Mouse (Mus musculus) embryonic facial prominence, embryonic 14.5 days (tissue): ENCODE data around the gene Cask. TPM values are rescaled to one million over a fixed set of nuclear protein-coding genes. Genes with fewer than 3 reads are reported as not detected.

Source experiments
- ATAC-seq: fragments of 200-750 bp; cut with Nextera tagmentation; 2 replicates; pipeline ENCODE4 v1.8.0; 2017; ENCODE audit warnings: low read depth, moderate number of reproducible peaks, moderate TSS enrichment
- DNase-seq: peaks from one replicate; pipeline ENCODE4 v3.0.0-alpha.2; 2015; ENCODE audit warnings: low spot score
- H3K27ac ChIP-seq: fragments of 300-500 bp; sonication (generic); replicated peaks from 2 replicates; pipeline ENCODE4 v1.5.1; 2014; ENCODE audit warnings: low read depth, mild to moderate bottlenecking, low read length, moderate library complexity
- H3K27me3 ChIP-seq: fragments of 300-500 bp; sonication (generic); replicated peaks from 2 replicates; pipeline ENCODE4 v1.6.1; 2014; ENCODE audit warnings: low read length; ENCODE audit not compliant: control insufficient read depth, insufficient read depth
- H3K36me3 ChIP-seq: fragments of 300-500 bp; sonication (generic); 2 replicates; pipeline ENCODE4 v1.6.1; 2014; ENCODE audit warnings: low read length, mixed read lengths; ENCODE audit not compliant: control insufficient read depth, insufficient read depth
- H3K4me1 ChIP-seq: fragments of 300-500 bp; sonication (generic); 2 replicates; pipeline ENCODE4 v1.6.1; 2014; ENCODE audit warnings: antibody characterized with exemption, low read length; ENCODE audit not compliant: control insufficient read depth, insufficient read depth
- H3K4me2 ChIP-seq: fragments of 300-500 bp; sonication (generic); 2 replicates; pipeline ENCODE4 v1.6.1; 2014; ENCODE audit warnings: low read depth, mild to moderate bottlenecking, low read length, moderate library complexity, mixed read lengths
- H3K4me3 ChIP-seq: fragments of 300-500 bp; sonication (generic); 2 replicates; pipeline ENCODE4 v1.5.1; 2014; ENCODE audit warnings: low read depth, mild to moderate bottlenecking, low read length
- H3K9ac ChIP-seq: fragments of 300-500 bp; sonication (generic); 2 replicates; pipeline ENCODE4 v1.6.1; 2014; ENCODE audit warnings: low read depth, mild to moderate bottlenecking, low read length, moderate library complexity, mixed read lengths
- H3K9me3 ChIP-seq: fragments of 300-500 bp; sonication (generic); 2 replicates; pipeline ENCODE4 v1.6.1; 2016; ENCODE audit warnings: low read length; ENCODE audit not compliant: control insufficient read depth
- WGBS: fragments of 180-500 bp; shearing (Covaris S2); extraction: QIAGEN DNeasy Blood & Tissue Kit; methylation state at CpG from one replicate; pipeline ENCODE4 v1.1.7; 2014; 5-methylcytosine and 5-hydroxymethylcytosine counted together
- polyA plus RNA-seq: library from polyadenylated mRNA; unstranded; fragments of >200 nt; fragmentation: Nextera tagmentation; extraction: Ambion mirVana; gene quantifications from 2 replicates; pipeline ENCODE4 v1.2.1, GENCODE M21; 2014

The Cask gene
- polyA plus RNA-seq, 1 experiment from 2014 or later: 20.1 TPM

DNA sequence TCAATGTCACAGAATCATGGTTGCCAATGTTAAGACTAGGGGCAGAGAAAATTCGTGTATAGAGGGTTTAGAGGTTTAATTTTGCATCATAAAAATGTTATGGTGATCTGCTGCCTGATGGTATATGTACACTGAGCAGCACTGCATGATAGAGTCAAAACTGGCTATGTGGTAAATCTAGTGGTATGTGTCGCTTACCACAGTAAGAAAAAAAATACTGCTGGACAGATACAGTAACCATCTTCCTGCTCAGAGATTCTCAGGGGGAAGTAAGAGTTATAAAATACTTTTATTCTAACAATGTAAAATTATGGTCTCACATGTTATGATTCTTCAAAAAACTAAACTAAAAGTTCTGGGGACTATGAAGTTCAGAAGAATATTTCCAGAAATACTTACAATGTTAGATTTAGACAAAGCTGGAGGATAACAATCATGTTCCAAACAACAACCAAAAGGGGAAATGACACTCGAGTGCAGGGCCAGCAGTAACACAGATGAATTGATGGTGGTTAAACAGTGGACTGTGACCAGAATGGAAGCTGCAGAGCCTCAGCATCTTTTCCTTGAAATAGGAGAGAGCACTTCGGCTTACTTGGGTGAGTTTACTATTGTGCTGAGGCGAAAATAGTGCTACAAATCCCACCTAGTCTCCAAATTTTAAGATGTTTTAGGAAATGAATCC is 219.4 kb downstream of the Cask start, which contains the start of gene Gpr34:
Gene Gpr34, plus strand, starts transcription at position 491 of the 685 bp plus-strand sequence.
- Histone ChIP-seq H3K27ac (no peak within 1 kb of the TSS), H3K27me3 (no peaks in the 10 kb centered on the region), H3K9me3 (no peaks in the 10 kb centered on the region), H3K9ac (no peak within 1 kb of the TSS), H3K4me3 (no peak within 1 kb of the TSS), H3K4me1 (no peaks in the 10 kb centered on the region), H3K36me3 (no peaks in the 10 kb centered on the region), H3K4me2 (no peak within 1 kb of the TSS)
- WGBS: 72% methylated on average over 5 of the region's 5 CpGs
- DNase-seq: no peak
- ATAC-seq: no peak

DNA sequence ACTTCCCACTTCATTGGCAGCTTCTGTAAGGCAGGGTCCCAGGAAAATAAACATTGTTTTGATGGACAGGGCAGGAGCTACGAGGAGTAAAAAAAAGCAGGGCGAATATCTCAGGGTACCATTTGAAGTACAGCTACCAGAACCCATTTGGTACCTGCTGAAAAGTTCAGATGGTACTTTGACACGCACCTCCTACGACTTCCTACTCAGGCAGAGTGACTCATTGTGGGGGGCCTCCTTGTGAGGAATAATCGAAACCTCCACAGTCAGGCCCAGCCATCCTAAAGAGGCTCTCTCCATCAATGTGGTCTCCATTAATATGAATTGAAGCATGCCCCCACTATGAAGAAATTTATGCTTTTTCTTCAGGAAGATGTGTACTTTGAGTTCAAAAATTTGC is 228.5 kb downstream of the Cask start:
- no peak overlapping the region for H3K9ac ChIP-seq
- 75% methylated on average over 5 of the region's 5 CpGs for WGBS
- no peak overlapping the region for H3K4me3 ChIP-seq

DNA sequence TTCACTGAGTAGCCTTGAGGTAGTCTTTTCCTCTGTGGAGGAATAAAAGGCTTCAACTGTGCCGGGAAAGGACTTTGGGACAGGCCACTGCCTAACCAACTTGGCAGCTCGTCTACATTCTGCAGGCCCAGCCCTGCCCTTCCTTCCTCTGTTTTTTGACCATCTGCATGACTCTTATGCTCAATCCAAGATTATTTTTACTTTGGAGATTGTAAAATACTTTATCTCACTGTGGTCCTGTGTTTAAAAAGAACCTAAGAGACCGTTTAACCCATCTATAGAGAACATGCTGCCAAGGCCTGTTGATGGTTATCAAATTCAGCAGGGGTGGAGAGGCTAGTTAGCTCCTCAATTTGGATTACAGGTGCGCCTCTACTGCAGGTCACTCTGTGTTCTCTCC is 229.7 kb downstream of the Cask start:
- Histone ChIP-seq H3K4me2 (no peak overlapping the region), H3K9me3 (no peaks in the 10 kb centered on the region), H3K4me3 (no peak overlapping the region), H3K4me1 (no peaks in the 10 kb centered on the region), H3K36me3 (no peaks in the 10 kb centered on the region), H3K27me3 (peaks cover 4% of the 10 kb centered on the region), H3K9ac (no peak overlapping the region), H3K27ac (no peak overlapping the region)
- no peak for DNase-seq
- 78% methylated on average over 4 of the region's 4 CpGs for WGBS
- no peak for ATAC-seq

More for the DNA sequence above, 228.5 kb downstream of the Cask start:
- H3K9me3 ChIP-seq: no peaks in the 10 kb centered on the region
- H3K36me3 ChIP-seq: no peaks in the 10 kb centered on the region
- peaks cover 4% of the 10 kb centered on the region for H3K27me3 ChIP-seq
- H3K4me2 ChIP-seq: no peak overlapping the region
- ATAC-seq: no peak
- no peaks in the 10 kb centered on the region for H3K4me1 ChIP-seq
- no peak for DNase-seq
- H3K27ac ChIP-seq: no peak overlapping the region

DNA sequence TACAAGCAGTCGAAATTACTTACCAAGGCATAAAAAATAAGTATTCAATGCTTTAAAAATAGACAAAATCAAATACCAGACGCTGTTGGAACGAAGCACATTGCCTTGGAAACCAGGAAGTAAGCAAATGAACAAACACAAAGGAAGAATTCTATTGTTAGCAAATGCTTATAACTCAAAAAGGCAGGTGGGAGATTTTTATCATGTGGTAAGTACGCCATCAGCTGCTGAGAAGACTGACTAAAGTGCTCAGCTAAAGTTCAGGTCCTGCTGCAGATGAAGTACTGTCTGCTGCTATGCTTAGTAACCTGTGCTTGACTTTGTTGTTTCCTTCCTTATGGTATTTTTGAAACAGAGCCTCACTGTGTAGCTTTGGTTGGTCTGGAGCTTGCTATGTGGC is 232.7 kb downstream of the Cask start:
- Histone ChIP-seq H3K27me3 (peaks cover 4% of the 10 kb centered on the region; the same call in 1 of the 2 replicates), H3K4me1 (no peaks in the 10 kb centered on the region), H3K4me3 (no peak overlapping the region), H3K4me2 (no peak overlapping the region), H3K9me3 (no peaks in the 10 kb centered on the region), H3K9ac (no peak overlapping the region), H3K36me3 (no peaks in the 10 kb centered on the region), H3K27ac (no peak overlapping the region)
- WGBS: 65% methylated on average over 4 of the region's 4 CpGs
- DNase-seq (no peak), ATAC-seq (no peak)

DNA sequence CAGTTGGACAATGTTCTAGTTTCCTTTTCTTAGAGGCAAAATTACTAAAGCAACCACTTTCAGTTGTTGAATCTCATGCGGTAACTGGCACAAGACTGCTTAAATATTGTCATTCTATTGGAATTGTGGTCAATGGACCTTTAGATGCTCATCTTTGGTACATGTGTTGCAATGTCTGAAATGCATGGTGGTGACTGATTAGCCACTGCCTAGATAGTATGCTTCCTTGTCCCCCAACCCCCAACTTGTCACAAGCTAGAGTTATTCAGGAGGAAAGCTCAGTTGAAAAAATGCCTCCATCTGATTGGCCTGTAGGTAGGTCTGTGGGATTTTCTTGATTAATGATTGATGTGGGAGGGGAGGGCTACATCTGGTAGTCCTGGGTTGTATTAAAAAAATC is 233.9 kb downstream of the Cask start:
- no peaks in the 10 kb centered on the region for H3K36me3 ChIP-seq
- no peak overlapping the region for H3K4me3 ChIP-seq
- H3K4me1 ChIP-seq: no peaks in the 10 kb centered on the region
- H3K27me3 ChIP-seq: peaks cover 4% of the 10 kb centered on the region; the same call in 1 of the 2 replicates
- ATAC-seq: no peak
- 100% methylated on average over 1 of the region's 1 CpGs for WGBS
- no peaks in the 10 kb centered on the region for H3K9me3 ChIP-seq
- no peak overlapping the region for H3K27ac ChIP-seq
- no peak for DNase-seq
- no peak overlapping the region for H3K4me2 ChIP-seq
- H3K9ac ChIP-seq: no peak overlapping the region

DNA sequence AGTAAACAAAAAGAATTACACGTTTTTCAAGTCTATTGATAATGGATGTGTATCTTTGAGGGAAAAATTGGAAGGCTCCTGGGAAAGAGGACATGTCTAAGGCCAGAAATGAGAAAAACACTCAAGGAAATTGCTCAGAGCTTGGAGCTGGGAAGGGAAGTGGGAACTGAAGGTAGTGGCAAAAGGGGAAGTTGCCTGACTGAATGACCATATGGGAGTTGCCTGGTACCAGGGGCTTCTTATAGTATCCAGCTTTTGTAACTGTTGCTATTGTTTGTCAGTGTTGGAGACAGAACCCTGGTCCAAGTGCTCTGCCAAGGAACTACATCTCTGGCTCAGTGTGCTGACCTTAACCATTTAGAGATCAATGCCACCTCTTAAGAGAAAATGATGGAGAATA is 234.4 kb downstream of the Cask start:
- Histone ChIP-seq H3K4me3 (no peak overlapping the region), H3K9me3 (no peaks in the 10 kb centered on the region), H3K27me3 (peaks cover 4% of the 10 kb centered on the region; the same call in 1 of the 2 replicates), H3K4me2 (no peak overlapping the region), H3K27ac (no peak overlapping the region), H3K4me1 (no peaks in the 10 kb centered on the region), H3K36me3 (no peaks in the 10 kb centered on the region), H3K9ac (no peak overlapping the region)
- DNase-seq (no peak), ATAC-seq (no peak)
- WGBS: 54% methylated on average over 1 of the region's 1 CpGs

DNA sequence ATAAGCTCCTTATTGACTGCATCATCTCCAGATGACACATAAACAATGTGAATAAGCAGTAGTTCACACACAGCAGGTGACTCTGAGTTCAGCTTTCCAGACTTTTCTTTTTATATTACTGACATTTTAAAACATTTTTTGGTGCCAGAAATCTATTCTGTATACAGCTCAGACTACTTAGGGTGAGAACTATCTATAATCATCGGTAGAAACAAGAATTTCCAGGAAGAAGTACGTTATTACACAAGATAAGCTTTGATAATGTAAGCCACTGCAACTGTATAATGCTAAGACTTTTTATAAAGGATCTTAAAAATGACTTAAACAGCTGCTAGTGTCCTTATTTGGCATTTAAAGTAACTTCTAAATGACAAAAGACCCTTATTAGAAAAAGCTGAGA is 239.1 kb downstream of the Cask start:
- ATAC-seq: no peak
- WGBS: 77% methylated on average over 2 of the region's 2 CpGs

DNA sequence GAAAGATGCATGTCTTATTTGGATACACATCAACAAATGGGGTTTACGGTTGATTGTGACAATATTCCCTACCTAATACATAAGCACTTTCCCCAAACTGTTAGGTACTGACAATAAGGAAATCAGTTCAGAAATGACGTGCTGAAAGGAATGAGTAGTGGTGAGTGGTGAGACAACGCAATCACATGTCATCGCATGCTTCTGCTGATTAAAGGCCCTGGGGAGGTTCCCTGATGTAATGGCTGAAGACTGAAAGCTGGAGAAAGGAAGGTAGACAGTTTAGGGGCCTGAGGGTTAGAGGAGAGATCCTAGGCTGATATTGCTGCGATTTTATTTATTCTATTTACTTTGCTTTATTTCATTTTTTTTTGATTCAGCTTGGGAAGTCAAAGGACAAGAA is 240.1 kb downstream of the Cask start:
- H3K4me2 ChIP-seq: no peak overlapping the region
- 0 out of 2 replicates have a peak, but pooled peaks cover 3% of the 10 kb centered on the region for H3K36me3 ChIP-seq
- 82% methylated on average over 5 of the region's 5 CpGs for WGBS

More for the DNA sequence above, 239.1 kb downstream of the Cask start:
- no peak overlapping the region for H3K9ac ChIP-seq
- H3K4me2 ChIP-seq: no peak overlapping the region
- no peaks in the 10 kb centered on the region for H3K4me1 ChIP-seq
- no peaks in the 10 kb centered on the region for H3K9me3 ChIP-seq
- DNase-seq: no peak
- H3K27ac ChIP-seq: no peak overlapping the region
- no peaks in the 10 kb centered on the region for H3K27me3 ChIP-seq
- 0 out of 2 replicates have a peak, but pooled peaks cover 3% of the 10 kb centered on the region for H3K36me3 ChIP-seq
- no peak overlapping the region for H3K4me3 ChIP-seq

DNA sequence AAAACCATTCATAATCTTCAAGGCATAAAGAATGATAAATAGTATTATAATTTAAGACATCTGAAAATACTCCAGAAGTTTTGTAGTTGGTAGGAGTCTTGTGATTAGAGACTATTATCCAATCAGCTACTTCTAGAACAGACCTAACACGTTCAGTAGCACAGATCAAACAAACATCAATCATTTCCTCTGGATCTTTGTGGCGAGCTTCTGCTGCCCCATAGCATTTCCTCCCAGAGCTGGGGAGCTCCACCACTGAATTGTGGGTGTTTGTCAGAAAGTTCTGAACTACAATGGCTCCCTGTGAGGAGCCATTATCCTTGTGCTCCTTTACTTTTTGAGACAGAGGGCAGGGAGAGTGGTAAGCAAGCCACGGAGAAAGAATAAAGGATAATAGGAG is 243.4 kb downstream of the Cask start:
- no peak for DNase-seq
- no peak for ATAC-seq
- 55% methylated on average over 3 of the region's 3 CpGs for WGBS
- Histone ChIP-seq H3K9me3 (no peaks in the 10 kb centered on the region), H3K4me3 (no peak overlapping the region), H3K27me3 (0 out of 2 replicates have a peak, but pooled peaks cover 4% of the 10 kb centered on the region), H3K9ac (no peak overlapping the region), H3K4me2 (no peak overlapping the region), H3K36me3 (0 out of 2 replicates have a peak, but pooled peaks cover 3% of the 10 kb centered on the region), H3K27ac (no peak overlapping the region), H3K4me1 (no peaks in the 10 kb centered on the region)

More for the DNA sequence above, 240.1 kb downstream of the Cask start:
- Histone ChIP-seq H3K9me3 (no peaks in the 10 kb centered on the region), H3K27ac (no peak overlapping the region), H3K9ac (no peak overlapping the region), H3K4me1 (no peaks in the 10 kb centered on the region), H3K4me3 (no peak overlapping the region), H3K27me3 (no peaks in the 10 kb centered on the region)
- DNase-seq (no peak), ATAC-seq (no peak)
